Mouse (Mus musculus) CH12F3 (cell line): ENCODE measurements around the gene Anxa2.

Experiments used
- in situ Hi-C: fragments of 300-500 bp; cut with MboI; formaldehyde crosslinking; loops from 2 replicates; pipeline ENCODE4 v1.14.3; 2020; ENCODE audit warnings: low sequenced_read_pairs

Gene Anxa2

DNA sequence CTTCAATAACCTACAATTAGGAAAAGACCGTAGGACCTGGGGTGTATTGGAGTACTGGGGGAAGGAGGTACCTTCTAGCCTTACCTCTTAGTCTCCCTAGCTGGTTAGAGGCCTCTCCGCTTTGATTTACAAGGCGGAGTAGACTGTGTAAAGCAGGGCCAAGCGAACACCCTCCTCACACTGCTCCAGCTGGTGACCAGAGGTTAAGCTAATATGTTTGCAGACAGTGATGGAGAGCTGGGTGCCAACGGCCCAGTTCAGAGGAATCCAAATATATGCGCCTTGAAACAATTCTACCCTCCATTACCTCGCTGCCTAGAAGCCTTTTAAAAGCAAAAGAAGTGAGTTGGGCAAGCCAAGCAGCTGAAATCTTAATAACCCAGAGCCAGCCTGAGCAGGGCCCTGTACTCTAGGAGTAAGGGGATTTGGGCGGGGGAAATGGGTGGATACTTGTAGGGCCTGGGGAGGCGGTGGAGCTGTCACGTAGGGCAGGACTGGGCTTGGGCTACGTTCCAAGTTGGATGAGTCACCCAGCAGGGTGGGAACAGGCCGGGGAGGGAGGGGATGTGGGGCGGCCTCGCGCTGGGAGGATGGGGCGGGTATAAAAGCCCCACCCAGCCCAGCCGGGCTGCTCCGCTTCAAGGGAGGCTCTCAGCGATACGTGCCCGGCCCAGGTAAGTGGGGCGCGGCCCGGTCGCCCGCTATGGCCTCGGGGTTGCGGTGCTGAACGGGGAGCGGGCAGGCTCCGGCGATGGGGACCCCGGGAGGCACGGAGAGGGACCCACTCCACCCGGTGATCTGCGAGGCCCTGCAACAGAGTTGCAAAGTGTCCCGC is at the start of gene Anxa2:
TSS of gene Anxa2 (plus strand) at position 555 of the 835 bp plus-strand sequence.
- in situ Hi-C loops, result loop anchor here (25.0 kb wide), 1 partner anchor 1441 kb away; no protein-coding TSS in a partner anchor

DNA sequence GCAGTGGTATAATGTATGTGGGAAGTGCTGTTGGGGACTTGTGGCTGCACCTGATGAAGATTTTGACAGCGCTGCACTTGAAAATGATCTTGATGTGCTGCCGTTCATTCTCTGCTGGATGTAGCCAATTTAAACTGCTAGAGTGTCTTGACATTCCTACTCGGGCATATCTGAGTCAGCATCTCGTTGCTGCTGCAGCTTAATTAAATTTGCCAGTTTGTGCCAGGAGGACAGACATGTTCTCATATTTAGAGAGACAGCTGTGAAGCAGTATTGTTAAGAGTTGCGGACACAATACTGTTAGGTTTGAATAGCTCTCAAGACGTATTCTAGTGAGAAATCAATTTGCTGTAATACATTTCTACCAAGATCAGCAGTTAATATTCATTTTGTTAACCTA is 48.7 kb upstream of the Anxa2 start:
- in situ Hi-C loops, result no loop called here

DNA sequence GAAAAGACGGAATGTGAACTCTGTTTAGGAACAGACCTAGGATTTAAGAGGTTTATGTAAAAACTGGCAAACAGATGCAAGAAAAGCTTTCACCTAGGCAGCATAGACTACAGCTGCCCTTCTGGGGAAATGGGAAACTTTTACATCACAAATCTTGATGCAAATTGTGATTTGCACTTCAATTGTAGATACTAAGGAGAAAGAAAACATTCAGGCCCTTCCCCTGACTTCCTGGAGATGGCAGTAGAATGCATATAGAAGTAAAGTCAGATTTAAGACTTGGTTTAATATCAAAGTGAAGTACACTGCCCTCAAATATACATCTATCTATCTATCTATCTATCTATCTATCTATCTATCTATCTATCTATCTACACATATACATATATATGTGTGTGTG is 33.9 kb upstream of the Anxa2 start:
- in situ Hi-C loops, result no loop called here

DNA sequence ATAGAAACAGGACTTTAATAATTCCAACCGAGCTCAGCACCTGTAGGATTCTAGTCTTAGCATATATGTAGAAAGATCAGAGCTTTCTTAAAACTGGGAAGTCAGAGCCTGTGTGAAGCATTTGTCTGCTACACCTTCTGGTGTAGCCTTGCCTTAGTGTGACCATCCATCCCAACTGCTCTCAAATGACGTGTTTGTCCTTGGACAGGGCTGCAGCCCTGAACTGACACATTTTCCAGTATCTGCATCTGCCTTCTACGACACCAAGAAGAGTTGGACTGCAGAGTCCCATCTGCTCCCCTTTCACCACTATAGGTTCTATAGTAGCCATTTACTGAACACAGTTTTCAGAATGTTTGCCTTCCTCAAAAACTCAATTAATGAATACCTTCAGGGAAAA is 22.9 kb upstream of the Anxa2 start:
- in situ Hi-C loops, result no loop called here

DNA sequence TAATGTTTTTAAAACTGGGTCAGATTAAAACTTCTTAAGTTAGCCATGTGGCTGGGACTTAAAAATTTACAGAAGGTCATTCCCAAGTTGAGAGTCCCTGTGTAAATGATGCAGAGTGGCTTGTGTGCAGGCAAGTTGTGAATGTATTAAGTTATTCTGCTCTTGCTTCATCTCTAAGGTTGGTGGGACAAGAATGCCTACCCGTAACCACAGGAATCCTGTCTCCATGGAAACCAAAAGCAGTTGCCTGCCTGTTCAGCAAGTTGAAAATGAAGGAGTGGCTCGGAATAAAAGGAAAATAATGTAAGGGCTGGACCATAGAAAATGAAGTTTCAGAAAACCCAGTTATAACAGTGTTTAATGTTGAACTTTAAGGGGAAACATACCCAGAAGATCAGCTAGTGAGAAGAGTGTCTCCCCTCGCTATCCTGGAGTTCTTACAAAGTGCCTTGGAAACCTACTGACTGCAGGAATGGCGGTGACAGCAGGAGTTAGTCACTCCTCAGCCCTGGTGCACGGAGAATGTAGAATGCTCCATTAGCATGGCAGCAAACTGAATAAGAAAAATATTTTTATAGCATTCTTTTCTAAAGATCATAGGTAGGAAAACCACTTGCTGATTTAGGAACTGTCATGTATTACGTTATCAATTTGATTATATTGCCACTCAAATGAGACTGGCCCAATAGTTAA is 21.4 kb upstream of the Anxa2 start:
- in situ Hi-C loops, result no loop called here

DNA sequence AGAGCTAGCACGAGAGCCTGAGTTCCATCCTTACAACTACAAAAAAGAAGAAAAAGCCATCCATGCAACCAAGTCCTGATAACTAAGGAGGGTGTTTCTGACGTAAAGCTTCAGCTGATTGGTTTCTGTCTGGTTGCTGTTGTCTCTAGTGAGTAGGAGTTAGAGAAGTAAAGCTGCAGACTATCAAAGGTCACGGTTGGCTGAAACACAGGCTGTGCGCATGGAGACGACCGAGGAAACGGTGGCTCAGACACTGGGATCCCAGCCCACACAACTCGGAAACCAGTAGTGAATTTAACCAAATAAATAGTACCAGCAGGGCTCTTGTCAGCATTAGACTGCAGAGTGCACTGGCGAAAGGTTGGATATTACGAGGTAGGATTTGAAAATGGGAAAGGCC is 18.2 kb upstream of the Anxa2 start:
- in situ Hi-C loops, result no loop called here

DNA sequence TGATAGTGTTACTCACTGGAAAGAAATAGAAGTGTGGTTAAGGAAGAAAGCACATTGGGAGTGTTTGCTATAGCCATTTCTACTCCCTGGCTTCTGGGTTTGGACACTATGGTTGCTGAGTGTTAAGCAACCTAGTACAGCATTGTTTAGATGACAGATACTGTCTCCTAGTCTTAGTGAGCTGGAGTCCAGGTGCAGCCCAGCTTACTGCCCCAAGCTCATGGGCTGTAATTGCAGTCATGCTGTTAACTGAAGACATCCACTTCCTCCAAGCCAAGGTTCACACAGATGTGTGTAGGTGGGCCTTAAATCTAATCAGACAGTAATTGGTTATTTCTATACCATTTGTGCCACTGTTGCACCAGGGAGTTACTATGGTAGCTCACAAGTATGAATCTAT is 17.8 kb upstream of the Anxa2 start:
- in situ Hi-C loops, result no loop called here

DNA sequence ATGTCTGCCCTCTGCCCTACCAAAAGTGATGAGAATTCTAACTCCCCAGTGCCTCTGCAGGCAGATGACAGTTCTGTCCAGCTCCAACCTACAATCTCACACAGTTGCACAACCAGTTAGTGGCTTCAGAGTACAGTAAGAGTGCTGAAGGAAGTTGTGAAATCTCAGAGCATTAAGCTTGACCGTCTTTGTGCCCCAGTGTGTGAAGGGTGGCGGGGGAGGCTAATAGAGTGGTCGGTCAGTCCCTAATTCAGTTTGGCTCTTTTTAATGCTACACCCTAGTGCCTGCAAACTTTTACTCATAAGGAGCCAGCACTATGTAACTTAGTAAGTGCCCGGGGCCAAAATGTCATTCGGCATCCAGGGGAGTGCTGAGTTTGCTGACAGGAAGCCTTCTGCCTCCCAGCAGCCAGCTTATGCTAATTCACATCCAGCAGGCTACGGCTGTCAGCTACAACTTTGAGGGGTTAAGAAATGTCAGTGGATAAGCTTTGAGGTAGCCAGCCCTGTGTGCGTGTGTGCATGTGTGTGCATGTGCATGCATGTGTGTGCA is 13.5 kb upstream of the Anxa2 start:
- in situ Hi-C loops, result no loop called here

DNA sequence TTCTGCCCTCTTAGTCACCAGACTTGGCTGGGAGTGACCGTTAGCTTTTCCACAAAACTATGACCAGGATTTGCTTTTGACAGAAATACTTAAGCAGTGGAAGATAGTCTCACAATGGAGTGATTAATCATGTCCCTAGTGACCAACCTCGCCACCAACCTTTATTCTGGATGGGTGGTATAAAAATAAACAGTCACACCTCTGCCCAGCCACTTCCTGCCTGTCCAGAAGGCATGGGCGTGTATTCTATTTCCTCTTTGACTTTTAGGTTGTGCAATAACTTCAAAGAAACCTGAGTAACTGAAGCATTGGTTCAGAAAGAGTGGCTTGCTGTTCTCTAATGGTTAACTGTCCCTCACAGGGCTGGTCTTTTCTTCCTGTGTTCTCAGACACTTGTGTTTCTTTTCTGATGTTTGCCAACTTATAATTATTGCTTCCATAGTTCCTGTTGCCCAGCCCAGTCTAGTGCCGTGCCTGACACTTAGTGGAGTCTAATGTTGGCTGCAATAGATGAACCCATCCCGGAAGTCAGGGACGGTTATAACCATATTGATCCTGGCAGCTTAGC is 10.9 kb upstream of the Anxa2 start:
- in situ Hi-C loops, result no loop called here

DNA sequence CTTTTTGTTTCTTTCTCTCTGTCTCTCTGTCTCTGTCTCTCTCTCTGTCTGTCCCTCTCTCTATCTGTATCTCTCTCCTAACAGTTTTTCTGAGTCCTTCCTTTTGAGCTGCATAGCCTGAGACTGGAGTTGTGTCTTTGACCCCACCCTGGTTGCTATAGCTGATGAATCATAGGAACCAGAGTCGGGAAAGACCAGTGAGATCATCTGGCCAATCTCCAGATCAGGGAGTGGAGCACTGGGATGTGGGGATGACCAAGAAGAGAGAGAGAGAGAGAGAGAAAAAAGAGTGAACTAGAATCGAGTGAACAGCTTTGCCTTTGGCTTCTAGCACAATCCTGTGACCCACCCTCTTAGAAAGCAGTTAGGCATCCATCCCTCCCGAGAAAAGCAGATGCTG is 10.2 kb upstream of the Anxa2 start:
- in situ Hi-C loops, result no loop called here

DNA sequence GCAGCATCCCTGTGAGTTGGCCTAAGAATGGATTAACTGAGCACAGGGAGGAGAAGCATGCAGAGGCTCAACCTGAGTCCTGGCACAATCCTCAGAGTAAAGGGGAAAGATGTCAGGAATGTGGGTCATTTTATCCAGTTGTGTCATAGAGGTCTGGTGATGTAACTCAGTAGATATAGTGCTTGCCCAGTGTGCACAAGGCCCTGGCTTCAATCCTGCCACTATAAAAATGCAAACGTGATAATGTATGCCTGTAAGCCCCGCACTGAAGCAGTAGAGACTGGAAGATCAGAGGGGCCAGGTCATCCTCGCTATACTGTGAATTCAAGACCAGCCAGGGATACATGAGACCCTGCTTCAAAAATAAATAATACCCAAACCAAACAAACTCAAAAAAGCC is 4.6 kb upstream of the Anxa2 start:
- in situ Hi-C loops, result no loop called here

DNA sequence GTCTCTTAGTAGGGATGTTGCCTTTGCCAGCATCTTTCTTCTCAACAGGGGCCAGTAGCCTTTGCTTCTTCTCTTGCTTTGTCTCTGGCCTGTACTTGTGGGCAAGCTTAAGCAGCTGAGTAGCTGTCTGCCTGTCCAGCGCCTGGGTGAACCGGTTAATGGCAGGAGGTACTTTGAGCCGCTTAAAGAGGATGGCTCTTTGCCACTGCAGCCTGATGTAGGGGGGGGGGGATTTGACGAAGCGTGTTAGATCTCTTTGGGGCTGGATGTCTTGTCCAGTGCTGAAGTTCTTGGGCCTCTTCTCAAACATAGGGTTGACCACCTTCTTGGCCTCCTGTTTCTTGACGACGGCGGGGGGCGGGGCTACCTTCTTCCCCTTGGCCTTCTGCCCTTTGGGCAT is 2.8 kb upstream of the Anxa2 start:
- in situ Hi-C loops, result loop anchor here (25.0 kb wide), 1 partner anchor 1438 kb away; no protein-coding TSS in a partner anchor

DNA sequence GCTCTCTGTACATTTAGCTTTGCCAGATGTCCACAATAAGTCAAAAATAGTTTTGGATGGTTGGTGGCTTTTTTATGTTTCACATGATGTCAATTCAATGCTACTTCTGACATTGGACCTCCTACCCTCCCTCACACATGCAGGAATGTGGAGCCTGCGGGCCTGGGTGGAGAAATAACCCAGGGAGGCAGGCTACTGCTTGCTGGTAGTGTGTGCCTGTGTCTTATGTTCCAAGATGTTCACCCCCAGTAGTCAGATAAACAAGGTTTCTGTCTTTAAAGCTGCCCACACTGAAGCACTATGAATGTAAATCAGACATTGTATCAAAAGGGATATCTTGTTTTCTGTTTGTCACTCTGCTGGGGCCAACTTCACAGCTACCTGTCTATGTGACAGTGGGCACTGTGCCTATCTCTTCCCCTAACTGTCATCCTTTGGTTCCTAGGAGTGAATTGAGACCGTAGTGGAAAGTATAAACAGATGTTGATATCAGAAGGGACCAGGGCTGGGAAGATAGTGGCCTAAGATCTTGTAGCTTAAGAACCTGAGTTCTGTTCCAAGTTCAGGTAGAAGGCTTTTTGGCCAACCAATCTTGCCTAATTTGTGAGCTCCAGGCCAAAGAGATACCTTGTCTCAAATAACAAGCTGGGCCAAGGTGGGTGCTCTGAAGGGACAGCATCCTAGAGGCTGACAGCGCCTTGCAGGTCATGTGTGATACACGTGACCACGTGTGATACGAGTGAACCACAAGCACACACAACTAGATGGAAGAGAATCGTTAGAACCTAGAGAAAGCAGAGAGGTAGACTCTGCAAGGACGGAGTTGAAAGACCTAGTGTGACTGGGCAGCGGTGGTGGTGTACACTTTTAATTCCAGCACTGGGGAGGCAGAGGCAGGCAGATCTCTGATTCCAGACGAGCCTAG is 1.3 kb upstream of the Anxa2 start:
- in situ Hi-C loops, result loop anchor here (25.0 kb wide), 1 partner anchor 1440 kb away; no protein-coding TSS in a partner anchor

DNA sequence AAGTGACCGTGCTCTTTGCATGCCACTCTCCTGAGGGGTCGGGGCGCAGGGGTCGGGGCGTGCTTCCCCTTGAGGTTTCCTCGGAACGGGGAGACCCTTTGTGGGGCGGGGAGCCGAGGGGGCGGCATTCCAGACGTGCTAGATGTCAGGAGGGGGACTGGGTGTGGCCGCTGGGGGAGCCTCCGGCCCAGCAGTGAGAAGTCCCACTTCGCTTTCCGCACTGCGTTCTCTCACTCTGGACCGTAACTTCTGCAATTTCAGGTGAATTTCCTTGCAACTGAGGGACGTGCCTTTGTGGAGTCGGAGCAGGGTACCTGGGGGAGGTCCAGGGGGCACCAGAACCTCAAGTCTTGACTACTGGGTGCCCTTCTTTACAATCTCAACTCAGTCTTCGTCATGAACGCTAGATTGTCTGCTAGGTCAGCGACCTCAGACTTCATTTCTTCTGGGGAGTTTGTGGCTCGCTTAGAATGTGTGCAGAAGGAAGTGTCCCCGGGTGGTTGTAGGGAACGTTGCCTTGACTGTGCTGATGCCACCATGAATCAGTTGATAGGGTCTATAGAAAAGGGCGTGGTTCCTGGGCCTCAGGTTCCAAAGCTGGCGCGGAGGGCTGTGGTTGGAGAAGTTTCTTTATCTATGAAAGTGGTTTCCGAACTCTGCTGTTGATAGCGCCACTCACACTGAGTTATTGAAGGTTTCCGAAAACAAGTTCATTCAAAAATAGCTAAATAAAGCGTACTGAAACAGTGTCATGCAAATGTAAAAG is 664 bp downstream of the Anxa2 start:
- in situ Hi-C loops, result loop anchor here (25.0 kb wide), 1 partner anchor 1442 kb away; no protein-coding TSS in a partner anchor

DNA sequence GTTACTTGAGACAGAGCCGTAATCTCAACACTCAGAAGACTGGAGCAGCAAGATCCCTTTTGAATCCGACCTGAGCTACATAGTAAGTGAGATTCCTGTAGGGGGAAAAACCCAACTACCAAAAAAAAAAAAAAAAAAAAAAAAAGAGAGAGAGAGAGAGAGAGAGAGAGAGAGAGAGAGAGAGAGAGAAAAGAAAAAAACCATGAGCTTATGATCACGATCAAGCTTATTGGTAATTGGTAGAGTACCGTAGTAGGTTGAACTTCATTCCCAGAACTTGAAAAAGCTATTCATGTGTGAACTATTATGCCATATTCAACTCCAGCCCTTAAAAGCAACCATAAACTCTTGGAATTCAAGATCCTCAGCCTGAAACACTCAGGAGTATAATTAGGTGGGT is 1.3 kb downstream of the Anxa2 start:
- in situ Hi-C loops, result loop anchor here (25.0 kb wide), 1 partner anchor 1442 kb away; no protein-coding TSS in a partner anchor

DNA sequence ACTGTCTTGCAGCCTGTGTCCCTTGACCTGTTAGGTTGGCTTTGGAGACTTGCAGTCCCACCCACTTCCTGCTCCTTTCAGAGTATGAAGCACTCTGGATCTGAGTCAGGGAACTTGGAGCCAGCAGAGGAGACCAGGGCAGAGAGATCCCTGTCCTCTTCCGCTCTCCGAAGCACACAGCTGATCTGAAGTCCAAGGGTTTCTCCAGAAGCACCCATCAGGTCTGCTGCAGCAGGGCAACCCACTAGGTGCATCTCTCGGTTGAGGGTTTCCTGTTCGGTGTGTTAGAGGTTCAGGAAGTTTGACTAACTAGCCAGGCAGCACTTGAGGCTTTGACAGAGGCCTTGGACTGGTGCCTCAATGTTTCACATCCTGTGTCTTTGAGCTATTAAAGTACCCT is 2.0 kb downstream of the Anxa2 start:
- in situ Hi-C loops, result loop anchor here (25.0 kb wide), 1 partner anchor 1443 kb away; no protein-coding TSS in a partner anchor

DNA sequence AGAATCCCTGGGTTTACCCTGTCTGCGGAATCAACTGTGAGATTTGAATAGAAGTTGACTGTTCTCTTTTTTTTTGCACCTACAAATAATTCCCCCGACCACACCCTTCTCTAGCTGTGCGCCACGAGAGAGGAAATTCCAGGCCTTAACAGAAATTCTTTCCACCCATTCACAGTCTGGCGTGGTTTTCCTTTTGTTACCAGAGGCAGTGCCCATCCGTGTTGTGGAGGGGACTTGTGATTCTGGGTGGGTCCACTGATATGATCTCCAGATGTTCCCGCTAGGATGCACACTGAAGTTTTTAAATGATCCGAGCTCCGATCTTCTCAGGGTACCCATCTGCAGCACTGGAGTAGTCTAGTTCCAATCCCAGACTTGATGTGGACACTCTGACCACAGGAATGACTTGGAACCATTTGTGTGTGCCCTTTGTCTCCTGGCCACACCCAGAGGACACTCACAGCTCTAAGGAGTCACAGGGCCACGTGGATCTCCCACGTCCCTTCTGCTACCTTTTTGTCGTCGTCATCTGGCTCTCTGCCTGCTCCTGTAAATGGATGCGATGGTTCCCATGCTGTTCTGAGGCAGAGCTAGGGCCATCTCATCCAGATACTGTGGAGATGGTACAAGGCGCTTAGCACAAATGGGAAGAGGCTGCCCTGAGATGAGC is 3.1 kb downstream of the Anxa2 start:
- in situ Hi-C loops, result loop anchor here (25.0 kb wide), 1 partner anchor 1444 kb away; no protein-coding TSS in a partner anchor

DNA sequence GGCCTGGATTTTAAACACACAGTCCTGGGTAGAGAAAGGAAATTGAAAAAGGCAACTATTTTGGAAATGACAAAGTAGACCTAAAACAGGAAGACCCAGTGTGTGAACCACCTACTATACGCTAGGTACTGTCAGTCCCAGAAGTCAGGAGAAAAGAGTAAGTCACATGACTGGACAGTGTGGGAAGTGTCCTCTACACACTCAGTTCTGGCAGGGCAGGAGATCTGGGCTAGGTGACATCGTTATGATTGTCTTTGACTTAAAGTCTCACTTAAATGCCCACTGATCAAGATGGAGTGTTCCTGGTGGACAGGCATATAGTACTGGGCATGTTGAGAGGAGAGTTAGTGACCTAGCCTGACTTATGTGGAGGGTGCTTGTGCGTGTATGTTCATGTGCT is 3.7 kb downstream of the Anxa2 start:
- in situ Hi-C loops, result loop anchor here (25.0 kb wide), 1 partner anchor 1445 kb away; no protein-coding TSS in a partner anchor
